ENCODE assay signal across 13 mouse cellular contexts in the genomic region with DNA sequence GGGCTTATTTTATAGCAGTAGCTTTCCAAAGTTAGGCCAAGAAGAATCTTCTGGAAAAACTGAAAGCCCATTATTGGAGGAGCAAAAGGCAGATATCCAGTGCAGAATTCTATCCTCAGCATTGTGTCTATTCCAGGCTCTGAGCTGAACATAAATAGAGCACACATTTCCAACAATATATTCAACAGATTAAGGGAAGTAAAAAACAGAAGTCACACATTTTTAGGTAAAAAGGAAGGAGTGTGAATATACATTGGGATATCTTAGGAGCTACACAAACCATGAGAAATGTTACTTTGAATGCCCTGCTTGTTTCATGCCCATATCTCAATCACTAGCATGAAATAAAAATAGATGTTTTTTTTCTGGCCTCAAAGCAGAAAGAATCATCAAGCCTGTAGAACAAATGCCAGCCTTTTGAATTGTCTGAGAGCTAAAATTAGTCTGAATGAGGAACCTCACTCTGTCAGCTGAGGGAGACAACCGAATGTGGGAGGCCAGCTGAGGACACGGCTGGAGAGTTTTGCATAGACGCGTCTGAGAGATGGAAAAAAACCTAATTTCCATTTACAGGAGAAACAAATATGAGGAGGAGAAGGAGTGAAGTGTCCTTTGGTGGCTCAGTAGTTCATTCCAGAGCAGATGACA. TPM values are rescaled to one million over a fixed set of nuclear protein-coding genes. Genes with fewer than 3 reads are reported as not detected.
DNase-seq lines count a peak whose midpoint lies in the region; ATAC-seq and TF ChIP-seq lines count a peak whose summit lies in the region.
"Had no signal": no experiment of that assay in that cellular context is flagged by ENCODE, and none has a peak within 500 bp of the region (broad histone marks: within the 10 kb centered on the region; RNA-seq: fewer than 3 reads in every experiment).

No protein-coding gene starts in this region.

- no peak overlapping the region for H3K4me2 ChIP-seq in heart, embryonic 11.5 days
- H3K4me2 ChIP-seq: hindbrain, embryonic 13.5 days; midbrain, embryonic 12.5 days had no signal

- no peak for ATAC-seq in heart, embryonic 11.5 days (replicated peaks; ENCODE audit: insufficient number of reproducible peaks, low FRiP score, low TSS enrichment)
- ATAC-seq in granulocyte monocyte progenitor cell, adult 5-6 weeks (replicated peaks; ENCODE audit: poor library complexity, severe bottlenecking), result peak; percentile 55
- no peak for ATAC-seq in inflammation-experienced regulatory T-cells, adult 6 months

- H3K4me3 ChIP-seq in heart, embryonic 11.5 days (ENCODE audit: low read depth, low read length), result no peak overlapping the region
- no peak overlapping the region for H3K4me3 ChIP-seq in kidney, adult 2 months (ENCODE audit: insufficient read depth, low read depth, low read length)
- H3K4me3 ChIP-seq: hindbrain, embryonic 13.5 days; midbrain, embryonic 12.5 days had no signal

- no peaks in the 10 kb centered on the region for H3K9me3 ChIP-seq in heart, embryonic 11.5 days (replicated peaks; ENCODE audit: control insufficient read depth, low read length)
- H3K9me3 ChIP-seq: hindbrain, embryonic 13.5 days; midbrain, embryonic 12.5 days had no signal

- no peak for TF ChIP-seq CTCF in kidney, adult 2 months (conservative IDR thresholded peaks at IDR 0.05; ENCODE audit: insufficient read depth, insufficient read length, low read depth, low read length)

- H3K27me3 ChIP-seq in heart, embryonic 11.5 days (ENCODE audit: control insufficient read depth, insufficient read depth, low read length), result no peaks in the 10 kb centered on the region
- no peaks in the 10 kb centered on the region for H3K27me3 ChIP-seq in kidney, adult 2 months (replicated peaks; ENCODE audit: control insufficient read depth, insufficient read depth, low read length)
- H3K27me3 ChIP-seq: hindbrain, embryonic 13.5 days; midbrain, embryonic 12.5 days had no signal

- no peak overlapping the region for H3K9ac ChIP-seq in heart, embryonic 11.5 days (ENCODE audit: low read depth, low read length)
- H3K9ac ChIP-seq: hindbrain, embryonic 13.5 days; midbrain, embryonic 12.5 days had no signal

- no peak overlapping the region for H3K27ac ChIP-seq in heart, embryonic 11.5 days (ENCODE audit: low read depth, low read length)
- no peak overlapping the region for H3K27ac ChIP-seq in kidney, adult 2 months (ENCODE audit: insufficient read depth, low read depth, low read length)
- H3K27ac ChIP-seq: hindbrain, embryonic 13.5 days; midbrain, embryonic 12.5 days had no signal

- no peaks in the 10 kb centered on the region for H3K4me1 ChIP-seq in heart, embryonic 11.5 days (ENCODE audit: control insufficient read depth, insufficient read depth, low read length)
- peaks cover 11% of the 10 kb centered on the region for H3K4me1 ChIP-seq in kidney, adult 2 months (ENCODE audit: control insufficient read depth, insufficient read depth, low read length)
- H3K4me1 ChIP-seq: hindbrain, embryonic 13.5 days; midbrain, embryonic 12.5 days had no signal

- DNase-seq in heart, adult 18-20 months, result peak; percentile 40 to 62
- DNase-seq in B cell, adult 2 months, result peak; percentile 25 to 30
- DNase-seq in left cerebral cortex, postnatal 36 days (ENCODE audit: low spot score in 2 of 2), result peak; percentile 41
- DNase-seq in ovary, adult 18-20 months (ENCODE audit: low spot score), result no peak
- no peak for DNase-seq in kidney, adult 2 months
- DNase-seq: gastrocnemius, postnatal 10 days; kidney, adult 9 months; thymus, adult 18-20 months had no signal

- intact Hi-C loops in left cerebral cortex, postnatal 36 days (cut with DNase I), result loop anchor here (1.0 to 10.0 kb wide), 2 partner anchors 236 to 363 kb away; a partner anchor contains a TSS

- TF ChIP-seq POLR2A in kidney, adult 2 months (IDR thresholded peaks at IDR 0.05; ENCODE audit: low read depth, low read length), result no peak

- H3K36me3 ChIP-seq in heart, embryonic 11.5 days (ENCODE audit: control insufficient read depth, insufficient read depth, low read length), result no peaks in the 10 kb centered on the region
- H3K36me3 ChIP-seq in kidney, adult 2 months (ENCODE audit: control insufficient read depth, insufficient read depth, low read length), result no peaks in the 10 kb centered on the region
- H3K36me3 ChIP-seq: hindbrain, embryonic 13.5 days; midbrain, embryonic 12.5 days had no signal

- WGBS in heart, embryonic 11.5 days (ENCODE audit: insufficient replicate concordance), result 54% methylated on average over 4 of the region's 4 CpGs
- WGBS in kidney, adult 2 months, result 54% methylated on average over 4 of the region's 4 CpGs

RNA-seq across cellular contexts. Expression of a gene that starts 22.6 kb away (rescaled TPM):
- 10 to 100 TPM; 15.8 to 16.6 TPM for total RNA-seq in heart, adult 18-20 months (2021)
- 75.0 and 75.8 TPM in 2 replicates for polyA plus RNA-seq in heart, embryonic 11.5 days (2014; fragmentation: Nextera tagmentation; extraction: Ambion mirVana)
- 90.4 and 110 TPM in 2 replicates for total RNA-seq in granulocyte monocyte progenitor cell, adult 5-6 weeks (2014; fragmentation: Nextera tagmentation)
- 122 and 131 TPM in 2 replicates for total RNA-seq in granulocyte monocyte progenitor cell, adult 5-6 weeks (2017)
- 10 to 100 TPM; 48.4 to 50.4 TPM for total RNA-seq in left cerebral cortex, postnatal 36 days (2021)
- polyA plus RNA-seq in inflammation-experienced regulatory T-cells, adult 6 months (2017; shearing (Covaris generic)), result 10 to 100 TPM; 51.7 to 89.8 (median 56.8) TPM
- 3.9 and 6.5 TPM in 2 replicates for polyA plus RNA-seq in kidney, adult 2 months (2012; rRNA removed)

Comparison
In these comparisons a context has a peak if more than half of its experiments do, and no peak if none do; other contexts are left out.
1. DNase-seq: peak in heart, adult 18-20 months (2 of 2), B cell, adult 2 months (2 of 2) and left cerebral cortex, postnatal 36 days (2 of 2); none in ovary, adult 18-20 months (single experiment) and kidney, adult 2 months (single experiment).